Mouse (Mus musculus) telencephalon, adult 2 months (tissue): ENCODE data around the gene Olfr826.
"Not testable (repeated sequence)": the region's sequence is repeated elsewhere in the genome, so short reads cannot be mapped to it uniquely, and the experiment has no call there.

Experiments
- DNase-seq: peaks from one replicate; pipeline ENCODE4 v3.0.0-alpha.2; 2011; ENCODE audit warnings: low read depth, low spot score

Gene Olfr826

GRCm38 (mm10) chr10:130184086-130184485, at the start of gene Olfr826:
Gene Olfr826, minus strand, starts transcription at chr10:130184186.
- DNase-seq = no peak

GRCm38 (mm10) chr10:130232117-130232516, 48.1 kb upstream of the Olfr826 start:
- no peak for DNase-seq

- DNase-seq = no peak
Observed at GRCm38 (mm10) chr10:130229584-130229983, 45.6 kb upstream of the Olfr826 start.

GRCm38 (mm10) chr10:130228246-130228645, 44.3 kb upstream of the Olfr826 start:
- DNase-seq = peak; percentile 36

GRCm38 (mm10) chr10:130225034-130225433, 41.0 kb upstream of the Olfr826 start:
- no peak for DNase-seq

- no peak for DNase-seq
Observed at GRCm38 (mm10) chr10:130214303-130214702, 30.3 kb upstream of the Olfr826 start, which contains the start of gene Olfr827. Gene Olfr827, minus strand, starts transcription at chr10:130214403.

- DNase-seq = no peak
Observed at GRCm38 (mm10) chr10:130166666-130167065, 17.3 kb downstream of the Olfr826 start, which contains the start of gene Olfr825. Gene Olfr825, minus strand, starts transcription at chr10:130166766.

GRCm38 (mm10) chr10:130165196-130165595, 18.8 kb downstream of the Olfr826 start:
- DNase-seq = no peak

- no peak for DNase-seq
Observed at GRCm38 (mm10) chr10:130144121-130144520, 39.9 kb downstream of the Olfr826 start.

GRCm38 (mm10) chr10:130142481-130142880, 41.5 kb downstream of the Olfr826 start:
- not testable (repeated sequence) for DNase-seq

- DNase-seq = no peak
Observed at GRCm38 (mm10) chr10:130134811-130135210, 49.2 kb downstream of the Olfr826 start.

- DNase-seq = not testable (repeated sequence)
Observed at GRCm38 (mm10) chr10:130129900-130130299, 54.1 kb downstream of the Olfr826 start, which contains the start of gene Olfr824. Gene Olfr824, minus strand, starts transcription at chr10:130130000.
